Mouse (Mus musculus) urinary bladder, postnatal 4 days (tissue): ENCODE measurements at regions not wholly inside any gene's neighbourhood (a gene's known extent, or its start where the extent isn't known, plus 50 kb on each side); places are given as distances from the start of the nearest gene placed in this dataset.

ENCODE experiments used
- DNase-seq, 2 experiments: peaks; one replicate each; pipeline ENCODE4 v3.0.0; 2021 to 2022; ENCODE audit warnings: low spot score in 2 of 2

DNA sequence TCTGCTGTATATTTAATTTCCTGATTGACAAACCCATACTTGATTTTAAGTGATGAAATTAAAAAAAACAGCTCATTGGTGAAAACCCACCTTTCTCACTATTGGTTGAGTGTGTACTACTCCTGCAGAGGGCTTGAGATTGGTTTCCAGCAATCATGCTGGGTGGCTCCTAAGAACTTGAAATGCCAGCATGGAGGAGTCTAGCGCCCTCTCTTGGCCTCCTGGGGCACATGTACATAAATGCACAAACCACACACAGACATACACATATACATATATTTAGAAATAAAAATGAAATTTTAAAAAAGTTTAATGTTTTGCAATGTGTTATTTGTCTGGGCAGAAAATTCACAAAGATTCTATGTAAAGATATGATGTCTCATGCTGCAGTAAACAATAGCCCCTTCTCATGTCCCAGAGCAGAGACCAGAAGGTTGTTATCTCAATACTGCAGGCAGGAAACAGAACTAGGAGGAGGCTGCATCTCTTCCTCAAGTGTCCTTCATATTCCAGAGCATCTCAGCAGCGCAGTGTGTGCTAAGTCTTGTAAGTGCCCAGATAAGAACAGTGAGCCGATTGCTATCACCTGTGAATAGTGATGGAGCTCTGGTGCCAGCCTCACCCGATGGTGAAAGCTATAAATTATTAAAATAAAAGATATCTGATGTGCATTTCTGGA lies 108.4 kb upstream of the Fbxo11 start:
- no peak for DNase-seq

DNA sequence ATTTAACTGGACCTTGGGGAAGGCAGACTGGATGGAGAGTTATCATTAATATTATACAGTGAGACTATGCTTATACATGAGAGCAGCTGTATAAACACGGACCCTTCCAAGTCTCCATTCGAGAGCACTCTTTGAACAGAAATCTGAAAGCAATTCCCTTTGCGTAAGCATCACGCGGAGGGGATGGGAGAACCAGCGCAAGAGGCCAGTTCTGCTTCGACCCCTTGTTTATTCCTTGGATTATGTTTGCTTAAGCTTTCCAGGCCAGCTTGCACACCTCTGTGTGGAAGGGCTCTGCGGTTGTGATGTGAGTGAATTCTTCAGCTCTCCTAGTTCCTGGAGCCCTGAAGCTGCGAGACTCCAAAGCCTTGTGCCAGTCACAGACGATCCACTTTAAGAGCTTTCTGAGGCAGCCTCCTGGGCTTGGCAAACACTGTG lies 109.2 kb upstream of the Fbxo11 start:
- no peak for DNase-seq

DNA sequence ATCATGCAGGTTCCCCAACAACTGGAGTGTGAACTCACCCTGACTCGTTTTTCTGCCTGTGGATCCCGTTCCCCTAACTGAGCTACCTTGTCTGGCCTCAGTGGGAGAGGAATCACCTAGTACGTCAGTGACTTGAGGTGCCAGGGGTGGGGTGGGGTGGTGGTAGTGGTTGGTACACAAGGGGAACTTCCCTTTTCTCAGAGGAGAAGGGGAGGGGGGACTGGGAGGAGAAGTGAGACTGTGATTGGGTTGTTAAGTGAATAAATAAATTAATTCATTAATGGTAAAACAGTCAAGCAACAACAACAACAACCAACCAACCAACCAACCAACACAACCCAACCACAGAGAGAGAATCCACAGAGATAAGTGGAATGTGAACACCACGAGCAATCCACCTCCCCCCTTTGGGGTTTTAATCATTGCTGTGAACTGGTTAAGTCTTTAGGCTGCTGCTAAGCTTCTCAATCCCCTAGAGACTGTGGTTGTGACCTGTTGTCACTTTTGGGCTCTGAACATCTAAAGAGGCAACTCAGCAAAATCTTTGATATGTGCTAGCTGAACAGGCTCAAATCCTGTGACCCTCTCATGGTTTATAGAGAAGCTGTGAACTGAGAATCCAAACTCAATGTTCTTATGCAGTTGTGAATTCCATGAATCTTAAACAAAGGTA lies 111.0 kb upstream of the Fbxo11 start:
- DNase-seq: no peak

DNA sequence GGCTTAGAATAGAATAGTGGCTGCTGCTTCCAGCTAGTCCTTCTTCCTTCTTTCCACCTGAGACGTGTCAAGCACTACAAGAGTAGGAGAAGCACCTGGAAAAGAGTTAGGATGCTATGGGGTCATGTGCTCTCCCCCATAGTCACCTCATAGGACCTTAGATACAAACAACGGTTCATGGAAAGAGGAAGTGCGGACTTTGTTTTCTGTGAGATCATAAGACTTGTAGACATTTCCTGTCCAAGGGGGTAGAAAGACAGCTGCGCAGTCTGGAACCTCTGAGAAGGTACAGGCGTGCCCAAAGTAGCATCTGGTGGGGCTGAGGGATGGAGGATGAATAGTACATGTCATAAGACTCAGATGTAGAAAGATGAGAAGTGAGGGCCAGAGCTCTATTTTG lies 125.6 kb upstream of the Fbxo11 start:
- no peak for DNase-seq

DNA sequence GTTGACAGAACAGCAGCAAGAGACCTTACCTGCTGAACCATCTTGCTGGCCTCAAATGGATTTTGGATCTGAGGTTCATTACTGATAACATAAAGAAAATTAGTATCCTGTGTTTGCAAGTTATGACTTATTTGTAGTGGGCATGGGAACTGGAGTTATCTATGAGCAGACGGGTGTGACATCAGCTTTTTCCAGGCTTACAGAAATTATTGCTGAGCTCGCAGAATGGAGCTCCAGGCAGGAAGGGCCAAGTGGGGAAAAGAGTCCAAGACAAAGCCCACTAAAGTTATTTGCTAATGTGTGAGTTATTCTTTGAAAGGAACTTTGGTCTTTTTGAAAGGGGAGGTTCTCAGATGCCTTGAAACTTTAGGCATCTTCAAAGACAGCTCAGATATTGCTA lies 126.4 kb upstream of the Fbxo11 start:
- DNase-seq: no peak

DNA sequence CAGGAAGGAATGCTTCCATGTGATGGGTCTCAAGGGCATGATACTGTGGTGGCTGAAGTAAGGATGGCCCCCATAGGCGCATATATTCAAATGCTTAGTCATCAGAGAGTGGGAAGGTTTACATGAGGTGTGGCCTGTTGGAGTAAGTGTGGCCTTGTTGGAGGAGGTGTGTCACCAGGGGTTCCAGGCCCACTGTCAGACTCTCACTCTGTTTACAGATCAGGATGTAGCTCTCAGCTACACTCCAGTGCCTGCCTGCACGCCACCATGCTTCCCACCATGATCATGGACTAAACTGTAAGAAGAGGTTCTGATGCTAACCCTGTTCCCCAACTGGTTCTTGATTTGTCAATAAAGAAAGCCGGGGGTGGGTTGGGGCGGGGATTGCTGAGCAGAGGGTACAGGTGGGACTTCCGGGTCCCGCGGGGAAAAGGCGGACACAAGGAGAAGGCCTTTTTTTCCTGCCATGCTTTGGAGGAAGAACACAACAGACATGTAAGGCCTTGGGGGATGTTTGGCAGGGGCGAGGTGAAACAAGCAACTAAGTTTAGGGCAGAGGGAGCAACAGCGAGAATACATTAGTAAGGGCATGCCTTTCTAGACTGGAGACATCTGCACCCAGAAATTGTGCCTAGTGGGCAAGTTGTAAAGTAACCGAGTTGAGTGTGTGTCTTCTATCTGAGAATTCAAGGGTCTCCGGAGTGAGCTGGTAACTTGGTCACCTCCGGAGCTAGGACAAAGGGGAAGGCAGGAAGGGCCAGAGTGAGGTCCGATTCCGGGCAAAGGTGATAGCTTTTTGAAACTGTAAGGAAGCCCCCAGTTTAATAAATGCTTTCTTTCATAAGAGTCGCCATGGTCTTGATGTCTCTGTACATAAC lies 127.1 kb upstream of the Fbxo11 start:
- DNase-seq: no peak

DNA sequence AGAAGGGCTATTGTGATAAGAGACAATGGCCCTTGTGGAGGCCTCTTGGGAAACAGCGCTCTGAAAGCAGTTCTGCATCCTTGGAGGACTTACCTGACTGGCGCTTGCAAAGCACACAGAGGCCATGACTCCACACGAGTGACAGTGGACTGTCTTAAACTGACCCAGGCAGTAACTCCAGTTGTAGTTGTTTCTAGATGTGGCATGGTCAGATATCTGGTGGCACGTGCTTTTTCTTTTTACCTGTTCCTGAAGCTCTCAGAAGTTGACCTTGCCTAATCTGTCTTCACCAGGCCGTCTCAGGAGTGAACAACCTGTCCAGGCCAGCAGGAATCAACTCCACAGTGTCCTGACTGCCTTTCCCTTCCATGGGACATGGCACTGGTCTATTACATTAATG lies 129.6 kb upstream of the Fbxo11 start:
- DNase-seq: no peak

DNA sequence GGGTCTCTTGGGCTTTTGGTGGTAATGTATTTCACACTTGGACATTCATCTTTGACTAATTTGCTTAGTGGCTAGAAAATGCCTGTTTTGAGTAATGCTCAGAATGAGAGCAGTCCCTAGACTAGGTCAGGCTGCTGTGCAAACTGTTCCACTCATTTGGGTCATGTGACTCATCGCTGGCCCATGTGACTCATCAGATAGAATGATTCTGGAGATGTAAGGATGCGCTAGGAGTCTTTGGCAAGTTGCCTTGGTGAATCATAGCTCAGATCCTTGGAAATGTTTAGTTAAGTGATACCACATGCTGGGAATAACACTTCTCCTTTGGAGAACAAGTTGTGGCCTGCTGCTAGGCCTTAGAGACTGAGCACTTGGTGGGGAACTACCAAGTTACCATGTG lies 130.2 kb upstream of the Fbxo11 start:
- no peak for DNase-seq

DNA sequence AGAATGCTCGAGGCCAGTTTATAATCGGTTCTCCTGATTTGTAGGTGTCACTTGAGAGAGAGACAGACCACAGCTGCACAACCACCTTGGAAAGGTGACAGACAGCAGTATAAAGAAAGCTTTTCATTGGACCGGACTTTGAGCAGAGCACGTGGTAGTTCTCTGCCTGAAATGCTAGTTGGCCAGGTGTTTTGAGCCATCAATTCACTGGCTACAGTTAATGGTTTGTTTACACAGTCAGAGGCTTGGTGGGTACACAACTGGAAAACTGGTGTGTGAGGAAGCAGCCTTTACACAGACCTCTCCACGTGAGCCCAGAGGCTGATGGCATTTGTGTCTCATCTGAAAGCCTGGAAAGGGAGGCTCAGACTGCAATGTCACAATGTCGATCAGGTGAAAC lies 130.8 kb upstream of the Fbxo11 start:
- no peak for DNase-seq

DNA sequence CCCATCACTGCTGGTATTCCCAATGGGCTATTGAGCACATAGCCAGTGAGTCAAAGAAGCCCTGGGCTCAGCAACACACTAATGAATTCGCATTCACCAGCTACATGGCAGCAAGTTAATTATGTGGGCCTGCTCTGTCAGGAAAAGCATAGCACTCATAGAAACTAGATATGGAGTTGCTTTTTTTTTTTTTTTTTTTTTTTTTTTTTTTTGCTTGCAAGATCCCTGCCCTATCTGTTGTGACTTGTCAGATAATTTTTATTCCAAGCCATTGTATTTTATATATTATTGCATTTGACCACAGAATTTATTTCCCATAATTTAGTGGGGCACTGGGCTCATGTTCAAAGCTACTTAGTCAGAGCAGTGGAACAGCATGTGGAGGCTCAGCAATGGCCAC lies 131.2 kb upstream of the Fbxo11 start:
- no peak for DNase-seq

DNA sequence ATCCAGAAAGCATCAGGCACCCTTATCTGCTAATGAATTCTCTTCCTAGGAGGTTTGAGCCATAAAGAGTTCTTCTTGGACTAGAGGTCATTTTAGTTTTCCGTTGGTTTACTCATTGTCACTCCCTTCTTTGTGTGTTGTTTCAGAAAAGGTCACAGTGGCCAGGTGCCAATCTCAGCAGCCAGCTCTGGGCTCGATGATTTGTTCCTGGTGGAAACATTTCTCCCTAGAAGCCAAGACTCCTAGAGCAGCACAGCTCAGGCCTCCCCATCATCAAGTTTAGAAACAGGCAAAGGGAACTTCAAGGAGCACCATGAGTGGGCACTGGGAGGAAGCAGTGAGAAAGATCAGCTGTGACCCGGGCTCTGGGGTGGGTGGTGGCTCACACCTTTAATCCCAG lies 132.3 kb upstream of the Fbxo11 start:
- no peak for DNase-seq

DNA sequence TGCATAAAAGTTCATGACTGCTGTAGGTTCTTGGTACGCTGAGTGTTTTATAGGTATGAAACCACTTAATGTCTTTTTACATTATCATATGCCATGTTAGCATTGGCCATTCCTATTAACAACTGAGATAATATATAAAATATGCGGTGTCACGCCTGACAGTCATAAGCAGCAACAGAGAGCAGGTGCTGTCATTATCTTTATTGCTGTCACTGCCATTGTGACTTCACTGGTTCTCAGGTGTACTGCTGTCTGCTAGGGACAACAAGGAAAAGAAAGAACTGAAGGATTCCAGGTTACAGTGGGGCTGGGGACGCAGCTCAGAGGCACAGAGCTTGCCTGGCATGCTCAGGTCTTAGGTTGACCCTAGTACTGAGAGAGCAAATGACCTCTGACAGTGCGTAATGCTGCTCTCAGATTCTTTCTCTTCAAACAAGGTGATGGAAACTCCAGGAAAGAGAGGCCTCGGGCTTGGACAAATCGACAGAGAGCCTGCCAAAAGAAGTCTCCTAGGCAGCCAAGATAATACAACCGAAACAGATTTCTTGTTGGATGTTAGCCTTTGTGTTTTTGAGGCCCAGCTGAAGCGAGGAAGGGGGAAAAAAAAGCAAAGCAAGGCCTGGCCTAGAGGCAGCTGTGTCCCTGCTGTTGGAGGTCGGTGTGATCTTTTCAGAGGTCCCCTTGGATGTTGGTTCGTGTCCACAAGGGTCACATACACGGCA lies 136.3 kb upstream of the Fbxo11 start:
- DNase-seq: no peak

DNA sequence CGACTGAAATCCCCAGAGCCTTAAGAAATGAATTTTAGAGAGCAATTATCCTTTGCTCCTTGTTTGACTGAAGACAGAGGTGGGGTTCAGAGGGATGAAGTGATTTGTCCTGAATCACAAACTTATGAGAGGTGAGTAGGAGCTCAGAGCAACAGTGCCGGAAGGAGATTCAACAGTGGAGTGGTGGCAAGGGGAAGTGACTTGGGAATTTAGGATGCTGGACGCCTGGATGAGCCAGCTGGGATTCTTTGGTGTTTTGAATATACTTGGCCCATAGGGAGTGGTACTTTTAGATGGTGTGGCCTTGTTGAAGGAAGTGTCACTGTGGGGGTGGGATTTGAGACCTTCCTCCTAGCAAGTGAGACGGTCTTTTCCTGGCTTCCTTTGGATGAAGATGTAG lies 137.1 kb upstream of the Fbxo11 start:
- no peak for DNase-seq

DNA sequence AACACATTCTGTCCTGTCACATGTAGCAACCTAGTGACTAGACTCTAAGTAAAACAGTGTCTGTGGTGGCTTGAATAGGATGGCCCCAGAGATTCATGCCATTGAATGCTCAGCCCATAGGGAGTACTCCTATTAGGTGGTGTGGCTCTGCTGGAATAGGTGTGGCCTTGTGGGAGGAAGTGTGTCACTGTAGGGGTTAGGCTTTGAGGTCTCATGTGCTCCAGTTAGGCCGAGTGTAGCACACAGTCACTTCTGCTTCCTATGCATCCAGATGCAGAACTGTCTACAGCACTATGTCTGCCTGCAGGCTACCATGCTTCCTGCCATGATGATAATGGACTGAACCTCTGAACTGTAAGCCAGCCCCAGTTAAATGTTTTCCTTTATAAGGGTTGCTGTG lies 144.5 kb upstream of the Fbxo11 start:
- DNase-seq: no peak

DNA sequence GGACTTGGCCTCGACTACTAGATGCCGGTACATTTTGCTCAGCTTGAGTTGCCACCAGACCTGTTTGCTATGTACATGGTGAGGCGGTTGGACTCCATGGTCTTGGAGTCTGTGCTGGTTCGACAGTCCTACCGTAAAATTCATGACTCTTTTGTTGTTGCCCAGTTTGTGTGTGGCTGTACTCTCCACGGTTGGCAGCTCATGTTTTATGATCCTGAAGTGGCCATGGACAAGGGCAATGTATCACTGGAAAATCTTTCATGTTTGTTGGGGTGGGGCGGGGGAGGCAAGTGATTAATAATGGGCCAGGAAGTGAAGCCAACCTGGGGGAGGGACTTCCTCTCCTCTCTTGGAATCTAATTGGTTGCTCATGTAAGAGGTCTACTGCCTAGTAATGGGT lies 147.0 kb upstream of the Fbxo11 start:
- DNase-seq: no peak

DNA sequence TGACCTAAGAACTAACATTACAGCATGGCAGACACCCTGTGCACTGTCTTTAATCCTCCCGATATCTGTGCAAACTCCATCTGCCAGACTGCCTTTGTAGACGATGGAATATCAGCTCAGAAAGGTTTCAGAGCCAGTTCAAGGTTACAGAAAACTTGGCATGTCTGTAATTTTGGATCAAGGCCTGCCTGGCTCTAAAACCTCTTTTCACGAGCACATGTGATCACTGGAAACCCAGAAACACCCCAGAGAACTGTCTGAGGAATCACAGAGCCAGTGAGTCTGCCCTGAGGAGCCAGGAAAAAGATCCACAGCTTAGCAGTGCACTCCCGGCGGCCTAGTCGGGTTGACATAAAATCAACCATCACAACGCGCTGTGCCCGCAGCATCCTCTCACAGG lies 149.7 kb upstream of the Fbxo11 start:
- peak in 1 of 2 experiments; percentile 24 for DNase-seq

DNA sequence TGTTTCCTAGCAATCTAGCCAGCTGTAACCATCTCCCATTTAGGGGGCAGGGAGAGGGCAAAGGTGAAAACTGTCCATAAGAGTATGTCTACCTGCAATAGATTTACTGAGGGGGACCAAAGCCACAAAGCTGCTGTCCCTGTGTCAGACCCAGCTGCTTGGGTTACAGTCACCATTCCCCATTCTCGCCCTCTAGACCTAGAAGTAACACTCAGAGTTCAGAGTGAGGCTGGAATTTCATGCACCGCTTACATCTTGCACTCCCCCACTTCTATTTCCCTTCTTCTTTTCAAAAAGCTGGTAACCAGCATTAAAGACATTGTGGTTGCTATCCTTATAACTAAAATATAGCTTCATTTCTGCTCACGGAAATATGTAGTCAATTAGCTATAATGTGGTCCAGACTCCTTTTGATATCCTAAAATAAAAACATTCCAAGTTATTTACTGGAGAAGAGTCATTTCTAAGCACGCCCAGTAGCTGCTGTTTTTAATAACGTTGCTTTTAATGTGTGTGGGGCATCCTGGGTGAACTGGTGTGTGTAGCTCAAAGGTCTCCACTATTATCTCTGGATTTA lies 157.4 kb upstream of the Fbxo11 start:
- no peak for DNase-seq

DNA sequence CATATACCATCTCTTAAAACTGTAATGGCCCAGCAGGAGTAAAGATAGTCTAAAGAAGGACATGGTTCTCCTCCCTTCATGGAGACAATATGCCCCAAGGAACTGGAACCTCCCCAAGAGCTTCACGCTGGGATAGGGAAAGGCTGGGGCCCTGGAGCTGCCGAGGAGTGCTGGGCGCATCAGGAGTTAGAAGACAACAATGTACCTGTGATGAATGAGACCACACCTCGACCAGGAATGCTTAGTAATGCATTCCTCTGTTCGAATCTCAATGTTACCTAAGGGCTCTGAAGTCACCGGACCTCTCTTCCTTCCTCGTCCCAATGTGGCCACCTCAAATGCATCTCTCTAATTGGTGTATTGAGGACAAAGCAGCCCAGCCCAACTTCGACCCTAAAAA lies 175.4 kb upstream of the Fbxo11 start:
- no peak for DNase-seq

DNA sequence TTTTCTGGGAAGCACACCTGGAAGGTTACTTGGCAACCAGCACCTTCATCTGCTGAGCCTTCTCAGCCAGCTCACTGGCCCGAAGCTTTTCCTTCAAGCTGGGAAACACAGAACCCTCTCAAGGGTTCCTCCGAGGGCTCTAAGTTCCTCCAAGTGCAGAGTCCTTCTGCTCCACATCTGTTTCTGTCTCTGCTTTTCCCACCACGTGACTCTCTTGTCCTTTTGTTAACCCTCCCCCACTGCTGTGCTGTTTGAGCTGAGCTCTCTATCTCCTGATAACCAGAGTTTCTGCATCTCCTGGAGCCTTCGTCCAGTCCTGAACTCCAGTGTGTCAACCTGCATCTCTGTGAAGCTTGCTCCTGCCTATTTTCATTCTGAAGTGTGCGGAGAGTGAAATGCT lies 183.5 kb upstream of the Fbxo11 start:
- no peak for DNase-seq

DNA sequence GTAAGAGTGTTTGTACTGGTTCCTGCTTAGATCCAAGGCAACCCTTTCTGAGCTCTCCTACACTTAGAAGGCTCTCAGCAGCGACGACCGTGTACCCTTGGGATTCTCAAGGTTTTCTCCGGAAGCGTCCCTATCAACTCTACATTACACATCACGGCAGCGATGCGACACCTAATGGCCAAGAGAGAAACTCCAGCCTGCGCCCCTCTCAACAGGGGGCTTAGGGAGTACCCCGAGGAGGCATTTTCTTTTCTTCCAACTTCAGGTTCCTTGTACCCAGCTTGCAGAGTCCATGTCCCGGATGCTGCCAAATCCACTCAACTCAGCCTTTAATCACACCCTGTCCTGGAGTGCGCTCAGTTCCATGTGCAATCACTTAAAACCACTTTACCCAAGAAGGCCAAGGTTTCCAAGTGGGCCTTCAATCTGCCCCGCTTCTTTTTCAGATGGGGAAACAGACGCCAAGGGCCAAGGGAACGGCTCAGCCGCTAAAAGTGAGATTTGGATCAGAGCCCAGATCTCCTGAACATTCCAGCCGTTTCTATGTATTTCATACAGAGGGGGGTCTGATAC lies 186.9 kb upstream of the Fbxo11 start:
- peak; percentile 44 to 70 for DNase-seq
